Mouse (Mus musculus) gastrocnemius, postnatal 4 days (tissue): Measurements from ENCODE around the gene 2310034C09Rik. TPM values are rescaled to one million over a fixed set of nuclear protein-coding genes. Genes with fewer than 3 reads are reported as not detected.
"Not testable (repeated sequence)": the region's sequence is repeated elsewhere in the genome, so short reads cannot be mapped to it uniquely, and the experiment has no call there.

Source experiments
- DNase-seq, 2 experiments: peaks; one replicate each; pipeline ENCODE4 v3.0.0; 2021 to 2022; ENCODE audit warnings: low spot score in 2 of 2, mixed read lengths in 2 of 2
- long read RNA-seq, 2 experiments: library from polyadenylated mRNA; stranded (forward); transcript quantifications; one replicate each; pipeline ENCODE4 v2.0.0; 2021
- total RNA-seq, 2 experiments: library from RNA; stranded (reverse); gene quantifications; 2 replicates each; pipeline ENCODE4 v1.2.3; 2021

The 2310034C09Rik gene
- not detected for total RNA-seq
- long read RNA-seq, experiment 1, result 0 reads
- long read RNA-seq, experiment 2, result 0 reads

- DNase-seq, result not testable (repeated sequence)
Observed at GRCm38 (mm10) chr16:88758547-88758946, at the start of gene 2310034C09Rik. TSS of gene 2310034C09Rik (plus strand) at chr16:88758847.

DNA sequence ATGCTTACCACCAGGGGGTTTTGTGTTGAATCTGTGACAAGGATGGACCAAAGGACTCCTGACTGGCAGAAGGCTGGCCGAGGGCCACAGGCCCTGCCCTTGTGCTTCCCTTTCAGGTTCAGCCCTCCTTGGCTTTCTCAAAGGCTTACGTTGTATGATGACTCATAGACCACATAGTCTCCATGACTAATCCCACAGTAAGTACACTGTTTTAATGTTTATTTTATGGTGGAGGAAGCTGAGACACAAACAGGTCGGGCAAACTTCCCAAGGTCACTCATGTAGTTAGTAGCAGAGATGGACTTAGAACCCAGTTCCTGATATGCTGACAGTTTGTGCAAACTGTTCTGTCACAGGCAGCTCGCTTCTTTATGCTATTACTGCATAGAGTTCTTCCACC is 47.9 kb upstream of the 2310034C09Rik start:
- DNase-seq, result no peak

DNA sequence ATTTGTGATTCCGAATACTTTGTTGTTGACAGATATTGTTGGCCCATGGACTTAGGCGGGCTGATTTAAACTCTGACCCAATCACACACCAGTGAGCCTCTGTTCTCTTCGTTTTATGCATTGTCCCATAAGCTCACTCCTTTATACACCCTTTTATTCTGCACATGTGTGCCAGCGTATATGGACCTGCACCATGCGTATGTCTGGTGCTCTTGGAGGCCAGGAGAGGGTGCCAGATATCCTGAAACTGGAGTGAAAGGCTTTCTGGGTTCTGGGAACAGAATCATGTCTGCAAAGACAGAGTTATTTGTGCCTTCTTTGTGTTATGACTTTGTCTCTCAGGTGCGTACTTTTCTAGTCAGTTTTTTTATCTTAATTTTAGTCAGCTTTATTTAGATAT is 47.4 kb upstream of the 2310034C09Rik start:
- DNase-seq, result no peak

DNA sequence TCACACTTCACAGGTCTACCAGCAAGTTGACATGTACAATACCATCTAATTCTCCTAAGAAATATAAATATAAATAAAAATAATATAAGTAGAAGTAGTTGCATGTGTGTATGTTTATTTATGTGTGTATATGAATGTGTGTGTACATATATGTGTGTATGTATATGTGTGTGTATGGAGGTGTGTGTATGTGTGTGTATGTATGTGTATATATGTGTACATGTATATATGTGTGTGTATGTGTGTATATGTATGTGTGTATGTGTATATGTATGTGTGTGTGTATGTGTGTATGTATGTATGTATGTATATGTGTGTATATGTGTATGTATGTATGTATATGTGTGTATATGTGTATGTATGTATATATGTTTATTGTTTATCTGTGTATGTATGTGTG is 42.1 kb upstream of the 2310034C09Rik start:
- no peak for DNase-seq

- DNase-seq, result no peak
Observed at GRCm38 (mm10) chr16:88720031-88720430, 38.6 kb upstream of the 2310034C09Rik start.

DNA sequence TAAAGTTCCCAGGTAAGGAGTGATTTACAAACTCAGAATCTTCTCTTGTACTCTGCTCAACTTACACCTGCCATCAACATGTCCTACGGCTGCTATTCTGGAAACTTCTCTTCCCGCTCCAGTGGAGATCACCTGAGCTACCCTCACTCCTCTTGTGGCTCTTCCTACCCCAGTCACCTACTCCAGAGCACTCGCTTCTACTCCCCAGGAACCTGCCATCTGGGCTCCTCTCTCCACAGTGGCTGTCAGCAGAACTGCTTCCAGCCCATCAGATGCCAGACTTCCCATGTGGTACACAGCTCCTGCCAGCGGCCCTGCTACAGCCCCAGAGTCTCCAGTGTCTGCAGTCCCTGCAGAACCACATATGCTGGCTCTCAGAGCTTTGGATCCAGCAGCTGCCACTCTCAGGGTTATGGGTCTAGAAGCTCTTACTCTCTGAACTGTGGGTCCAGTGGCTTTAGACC is 29.8 kb upstream of the 2310034C09Rik start, which contains the start of gene Krtap13-1:
Krtap13-1 (plus strand) TSS at position 51 of the 464 bp plus-strand sequence.
- DNase-seq, result peak in 1 of 2 experiments; percentile 8

GRCm38 (mm10) chr16:88735391-88735790 is 23.3 kb upstream of the 2310034C09Rik start:
- DNase-seq, result peak in 1 of 2 experiments; percentile 18

- DNase-seq, result no peak
Observed at GRCm38 (mm10) chr16:88744750-88745340, 13.8 kb upstream of the 2310034C09Rik start.

GRCm38 (mm10) chr16:88747943-88748342 is 10.7 kb upstream of the 2310034C09Rik start:
- DNase-seq, result no peak

GRCm38 (mm10) chr16:88751535-88751934 is 7.1 kb upstream of the 2310034C09Rik start, which contains the start of gene Krtap13:
TSS of gene Krtap13 (minus strand) at chr16:88751635.
- not testable (repeated sequence) for DNase-seq

DNA sequence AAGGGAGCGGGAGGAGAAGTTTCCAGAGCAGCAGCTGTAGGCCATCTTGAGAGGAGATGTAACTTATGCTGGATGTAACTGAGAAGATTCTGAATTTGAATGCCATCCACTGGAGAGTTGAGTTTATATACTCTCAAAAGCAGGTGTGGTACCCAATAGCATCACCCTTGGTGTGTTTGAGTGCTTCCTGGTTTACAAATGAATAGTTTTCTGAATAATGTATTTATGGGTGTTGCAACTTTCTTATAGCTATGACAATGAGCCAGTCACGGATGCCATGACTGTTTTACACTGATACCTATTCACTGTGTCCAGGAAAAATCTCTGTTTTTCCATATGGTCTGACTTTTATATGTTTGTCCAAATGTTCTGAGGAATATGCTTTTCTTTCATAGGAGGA is 15.5 kb downstream of the 2310034C09Rik start, which contains the start of gene 2310057N15Rik:
2310057N15Rik (minus strand) TSS at position 101 of the 400 bp plus-strand sequence.
- DNase-seq, result no peak

GRCm38 (mm10) chr16:88777596-88777995 is 18.9 kb downstream of the 2310034C09Rik start, which contains the start of gene Gm5965:
TSS of gene Gm5965 (plus strand) at chr16:88777896.
- DNase-seq, result no peak

DNA sequence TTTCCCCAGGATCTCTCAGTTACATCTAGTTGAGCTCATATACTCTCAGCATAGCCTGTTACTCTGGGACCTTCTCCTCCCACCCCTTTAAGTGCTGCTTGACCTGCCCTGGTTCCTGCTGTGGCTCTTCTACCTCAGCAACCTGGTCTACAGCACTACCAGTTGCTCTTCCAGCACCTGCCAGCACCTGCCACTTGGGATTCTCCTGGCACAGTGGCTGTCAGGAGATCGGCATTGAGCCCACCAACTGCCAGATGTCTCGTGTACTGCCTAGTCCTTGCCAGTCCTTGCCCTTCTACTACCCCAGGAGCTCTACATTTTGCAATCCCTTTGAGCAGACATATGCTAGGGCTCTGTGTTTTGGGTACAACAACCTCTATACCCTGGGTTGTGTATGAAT is 28.1 kb downstream of the 2310034C09Rik start:
- DNase-seq, result no peak

Other genes with a start within 250 kb of the 2310034C09Rik start
- not detected for gene Cldn8, start 195.7 kb upstream of the 2310034C09Rik start, total RNA-seq
- gene Krtap24-1, start 146.6 kb upstream of the 2310034C09Rik start, total RNA-seq, result not detected
- not detected for gene 2310079G19Rik, start 131.2 kb upstream of the 2310034C09Rik start, total RNA-seq
- not detected for gene Krtap26-1, start 111.1 kb upstream of the 2310034C09Rik start, total RNA-seq
- not detected for gene Krtap27-1, start 87.2 kb upstream of the 2310034C09Rik start, total RNA-seq
- not detected for gene 2310061N02Rik, start 50.9 kb upstream of the 2310034C09Rik start, total RNA-seq
- not detected for gene Krtap13-1, start 30.0 kb upstream of the 2310034C09Rik start, total RNA-seq
- gene Krtap13, start 7.2 kb upstream of the 2310034C09Rik start, total RNA-seq, result not detected
- not detected for gene 2310057N15Rik, start 15.4 kb downstream of the 2310034C09Rik start, total RNA-seq
- gene Gm5965, start 19.0 kb downstream of the 2310034C09Rik start, total RNA-seq, result not detected
- not detected for gene Gm20741, start 53.4 kb downstream of the 2310034C09Rik start, total RNA-seq
- not detected for gene Krtap15, start 61.4 kb downstream of the 2310034C09Rik start, total RNA-seq
- gene Krtap14, start 67.3 kb downstream of the 2310034C09Rik start, total RNA-seq, result not detected
- not detected for gene Krtap19-1, start 110.6 kb downstream of the 2310034C09Rik start, total RNA-seq
- gene Krtap19-2, start 115.4 kb downstream of the 2310034C09Rik start, total RNA-seq, result not detected
- gene Krtap19-3, start 119.2 kb downstream of the 2310034C09Rik start, total RNA-seq, result not detected
- gene Krtap19-4, start 126.2 kb downstream of the 2310034C09Rik start, total RNA-seq, result not detected
- gene Krtap19-5, start 137.6 kb downstream of the 2310034C09Rik start, total RNA-seq, result not detected
- gene Krtap19-9b, start 173.4 kb downstream of the 2310034C09Rik start, total RNA-seq, result not detected
- not detected for gene Krtap16-3, start 204.0 kb downstream of the 2310034C09Rik start, total RNA-seq